Mouse (Mus musculus): ENCODE measurements around the gene Ank3. TPM values are rescaled to one million over a fixed set of nuclear protein-coding genes. Genes with fewer than 3 reads are reported as not detected.

Ank3 gene
- polyA plus RNA-seq, 1 experiment from 2014 or later: 69.3 TPM

DNA sequence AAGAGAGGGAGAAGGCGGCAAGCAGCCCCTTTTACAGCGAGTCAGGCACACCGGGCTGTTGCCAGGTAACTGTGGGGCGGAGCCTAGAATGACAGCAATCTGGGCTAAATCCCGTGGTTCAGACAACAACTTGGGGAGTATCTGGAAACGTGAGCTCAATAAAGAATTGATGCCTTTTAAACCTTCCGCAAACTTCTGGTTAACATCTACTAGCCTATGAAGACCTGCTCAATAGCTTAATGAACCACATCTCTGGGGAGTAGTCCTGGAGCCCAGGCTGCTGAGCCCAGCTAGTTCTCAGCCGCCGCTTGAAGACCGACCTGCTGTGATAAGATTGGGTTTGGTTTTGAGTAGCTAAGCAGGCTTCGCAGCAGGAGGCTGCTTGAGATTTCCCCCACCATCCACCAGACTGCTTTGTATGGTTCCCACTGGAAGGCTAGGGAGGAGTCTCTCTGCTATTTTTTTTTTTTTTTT lies 175.7 kb downstream of the Ank3 start:
- H3K27ac ChIP-seq (ENCODE audit: low read depth, low read length): no peak overlapping the region; the same call in 1 of the 2 replicates
- no peaks in the 10 kb centered on the region for H3K27me3 ChIP-seq (replicated peaks; ENCODE audit: control insufficient read depth, insufficient read depth, low read length)
- peak overlapping the region; percentile 42 for H3K4me2 ChIP-seq (ENCODE audit: low read length)
- no peaks in the 10 kb centered on the region for H3K36me3 ChIP-seq (ENCODE audit: control insufficient read depth, insufficient read depth, low read length)
- H3K9ac ChIP-seq (ENCODE audit: low read depth, low read length): peak overlapping the region; percentile 23; the same call in 1 of the 2 replicates
- 3% methylated on average over 11 of the region's 11 CpGs for WGBS
- ATAC-seq: peak; percentile 45
- H3K4me1 ChIP-seq (ENCODE audit: control insufficient read depth, insufficient read depth, low read depth, low read length): peaks cover 38% of the 10 kb centered on the region
- H3K9me3 ChIP-seq (ENCODE audit: control insufficient read depth, low read length): no peaks in the 10 kb centered on the region
- 0 out of 2 replicates have a peak overlapping the region, but pooled peaks have one; percentile 1 for H3K4me3 ChIP-seq (ENCODE audit: low read length)

DNA sequence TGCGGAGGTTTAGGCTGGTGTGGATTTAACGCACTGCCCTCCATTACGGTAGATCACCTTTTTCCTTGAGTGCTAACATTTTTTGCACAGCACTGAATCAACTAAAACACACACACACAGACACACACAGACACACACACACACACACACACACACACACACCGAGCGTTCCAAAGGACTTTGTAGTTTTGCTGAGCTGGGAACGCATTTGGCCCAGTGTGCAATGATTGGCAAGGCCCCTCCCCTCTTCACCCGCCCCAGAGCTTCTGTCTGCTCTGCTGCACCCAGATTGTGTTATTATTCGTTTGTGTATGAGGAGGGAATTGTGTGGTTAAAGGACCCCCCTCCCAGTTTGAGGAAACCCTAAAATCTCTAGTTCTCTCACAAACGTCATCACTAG lies 176.3 kb downstream of the Ank3 start:
- 23% methylated on average over 9 of the region's 9 CpGs for WGBS
- Histone ChIP-seq H3K9ac (ENCODE audit: low read depth, low read length) (no peak overlapping the region), H3K9me3 (ENCODE audit: control insufficient read depth, low read length) (no peaks in the 10 kb centered on the region), H3K4me1 (ENCODE audit: control insufficient read depth, insufficient read depth, low read depth, low read length) (peaks cover 38% of the 10 kb centered on the region), H3K27ac (ENCODE audit: low read depth, low read length) (no peak overlapping the region), H3K4me2 (ENCODE audit: low read length) (no peak overlapping the region), H3K4me3 (ENCODE audit: low read length) (no peak overlapping the region), H3K36me3 (ENCODE audit: control insufficient read depth, insufficient read depth, low read length) (no peaks in the 10 kb centered on the region), H3K27me3 (replicated peaks; ENCODE audit: control insufficient read depth, insufficient read depth, low read length) (no peaks in the 10 kb centered on the region)
- no peak for ATAC-seq

DNA sequence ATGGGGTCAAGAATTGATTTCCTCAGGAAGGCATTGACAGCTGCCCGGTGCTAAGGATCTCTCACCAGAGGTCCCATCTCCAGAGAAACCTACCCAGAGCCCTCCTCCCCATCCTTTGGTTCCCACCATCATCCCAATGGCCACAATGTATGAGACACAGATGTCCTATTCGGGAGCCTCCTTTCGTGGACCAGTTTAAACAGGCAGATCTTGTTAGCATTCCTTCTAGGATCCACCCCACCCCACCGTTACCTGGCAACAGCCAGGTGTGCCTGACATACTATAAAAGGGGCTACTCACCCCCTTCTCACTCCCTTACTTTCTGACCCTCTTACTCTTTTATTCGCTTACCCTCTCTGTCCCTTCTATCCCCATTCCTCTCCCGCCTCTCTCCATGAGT lies 176.9 kb downstream of the Ank3 start:
- H3K27ac ChIP-seq (ENCODE audit: low read depth, low read length): no peak overlapping the region
- 67% methylated on average over 6 of the region's 6 CpGs for WGBS
- no peak for ATAC-seq
- H3K9me3 ChIP-seq (ENCODE audit: control insufficient read depth, low read length): no peaks in the 10 kb centered on the region
- no peak overlapping the region for H3K4me2 ChIP-seq (ENCODE audit: low read length)
- no peak overlapping the region for H3K9ac ChIP-seq (ENCODE audit: low read depth, low read length)
- H3K4me1 ChIP-seq (ENCODE audit: control insufficient read depth, insufficient read depth, low read depth, low read length): peaks cover 38% of the 10 kb centered on the region
- no peaks in the 10 kb centered on the region for H3K36me3 ChIP-seq (ENCODE audit: control insufficient read depth, insufficient read depth, low read length)
- no peaks in the 10 kb centered on the region for H3K27me3 ChIP-seq (replicated peaks; ENCODE audit: control insufficient read depth, insufficient read depth, low read length)
- no peak overlapping the region for H3K4me3 ChIP-seq (ENCODE audit: low read length)

DNA sequence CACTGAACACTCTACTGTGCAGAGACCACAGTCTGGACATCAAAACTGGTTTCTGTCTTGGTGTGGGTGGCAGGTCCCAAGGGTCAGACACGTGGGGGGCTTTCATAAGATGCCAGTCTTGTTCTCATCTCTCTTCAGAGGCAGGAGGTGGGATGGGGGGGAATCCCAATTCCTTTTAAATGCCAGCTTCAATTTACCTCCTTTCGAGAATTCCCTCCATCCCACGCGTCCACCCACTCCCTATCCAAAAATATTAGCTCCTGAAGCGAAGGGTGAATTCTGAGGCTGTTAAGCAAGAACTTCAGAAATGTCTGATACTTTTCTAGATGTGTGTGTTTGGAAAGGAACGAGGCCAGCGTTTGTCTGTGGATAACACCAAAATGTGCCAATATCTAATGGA lies 177.7 kb downstream of the Ank3 start:
- Histone ChIP-seq H3K4me2 (ENCODE audit: low read length) (no peak overlapping the region), H3K4me3 (ENCODE audit: low read length) (no peak overlapping the region), H3K9me3 (ENCODE audit: control insufficient read depth, low read length) (no peaks in the 10 kb centered on the region), H3K9ac (ENCODE audit: low read depth, low read length) (no peak overlapping the region), H3K27me3 (replicated peaks; ENCODE audit: control insufficient read depth, insufficient read depth, low read length) (no peaks in the 10 kb centered on the region), H3K36me3 (ENCODE audit: control insufficient read depth, insufficient read depth, low read length) (no peaks in the 10 kb centered on the region), H3K4me1 (ENCODE audit: control insufficient read depth, insufficient read depth, low read depth, low read length) (peaks cover 33% of the 10 kb centered on the region), H3K27ac (ENCODE audit: low read depth, low read length) (no peak overlapping the region)
- WGBS: 86% methylated on average over 7 of the region's 7 CpGs
- ATAC-seq: no peak

DNA sequence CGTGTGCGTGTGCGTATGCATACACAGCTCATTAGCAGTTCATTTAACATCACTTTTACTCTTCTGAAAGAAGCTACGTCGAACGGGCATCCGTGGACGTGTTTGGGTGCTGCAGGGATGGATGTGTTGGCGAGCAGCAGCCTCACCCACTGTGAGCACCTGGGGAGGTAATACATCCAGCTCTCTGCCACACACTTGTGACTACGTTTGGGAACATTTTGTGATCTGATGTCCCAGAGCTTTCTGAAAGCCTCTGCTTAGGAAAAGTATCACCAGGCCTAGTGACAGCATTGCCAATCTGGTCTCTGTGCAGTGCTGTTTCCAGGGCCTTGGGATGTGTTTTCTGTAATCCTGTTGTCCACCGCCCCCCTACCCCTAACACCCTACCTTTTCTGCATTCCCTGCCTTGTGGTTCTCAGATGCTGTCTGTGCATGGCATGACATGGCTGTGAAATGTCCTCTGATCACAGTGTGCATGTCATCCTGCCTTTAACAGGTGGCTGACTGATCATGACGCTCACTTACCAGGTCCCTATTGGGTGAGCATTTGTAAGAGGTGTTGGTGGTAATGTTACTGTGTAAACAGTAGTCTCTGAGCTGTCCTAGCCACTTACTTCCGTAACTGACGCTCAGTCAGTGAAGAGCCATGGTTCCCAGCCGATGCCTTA lies 178.6 kb downstream of the Ank3 start:
- Histone ChIP-seq H3K4me3 (ENCODE audit: low read length) (no peak overlapping the region), H3K27me3 (replicated peaks; ENCODE audit: control insufficient read depth, insufficient read depth, low read length) (no peaks in the 10 kb centered on the region), H3K27ac (ENCODE audit: low read depth, low read length) (no peak overlapping the region), H3K36me3 (ENCODE audit: control insufficient read depth, insufficient read depth, low read length) (no peaks in the 10 kb centered on the region), H3K9ac (ENCODE audit: low read depth, low read length) (no peak overlapping the region), H3K4me1 (ENCODE audit: control insufficient read depth, insufficient read depth, low read depth, low read length) (peaks cover 28% of the 10 kb centered on the region), H3K4me2 (ENCODE audit: low read length) (no peak overlapping the region), H3K9me3 (ENCODE audit: control insufficient read depth, low read length) (no peaks in the 10 kb centered on the region)
- WGBS: 78% methylated on average over 15 of the region's 15 CpGs
- no peak for ATAC-seq

DNA sequence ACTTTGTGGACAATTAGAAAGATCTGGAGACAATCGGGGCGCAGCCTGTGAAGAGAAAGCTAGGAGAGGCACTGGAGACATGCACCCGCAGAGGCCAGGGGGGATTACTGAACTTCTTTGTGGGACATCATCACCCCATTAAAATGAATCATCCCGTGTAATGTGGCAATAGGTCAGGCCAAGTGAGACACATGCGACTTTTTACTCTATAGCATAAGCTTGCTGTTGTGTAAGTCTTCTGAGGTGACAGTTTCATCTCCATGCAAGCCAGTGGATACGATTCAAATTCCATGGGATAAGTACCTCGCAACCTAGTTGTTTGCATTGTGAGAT lies 179.1 kb downstream of the Ank3 start:
- Histone ChIP-seq H3K4me2 (ENCODE audit: low read length) (no peak overlapping the region), H3K4me3 (ENCODE audit: low read length) (no peak overlapping the region), H3K27me3 (replicated peaks; ENCODE audit: control insufficient read depth, insufficient read depth, low read length) (no peaks in the 10 kb centered on the region), H3K27ac (ENCODE audit: low read depth, low read length) (no peak overlapping the region), H3K36me3 (ENCODE audit: control insufficient read depth, insufficient read depth, low read length) (no peaks in the 10 kb centered on the region), H3K9me3 (ENCODE audit: control insufficient read depth, low read length) (no peaks in the 10 kb centered on the region), H3K9ac (ENCODE audit: low read depth, low read length) (no peak overlapping the region), H3K4me1 (ENCODE audit: control insufficient read depth, insufficient read depth, low read depth, low read length) (peaks cover 24% of the 10 kb centered on the region)
- no peak for ATAC-seq
- whole genome bisulfite sequencing: 86% methylated on average over 7 of the region's 7 CpGs

DNA sequence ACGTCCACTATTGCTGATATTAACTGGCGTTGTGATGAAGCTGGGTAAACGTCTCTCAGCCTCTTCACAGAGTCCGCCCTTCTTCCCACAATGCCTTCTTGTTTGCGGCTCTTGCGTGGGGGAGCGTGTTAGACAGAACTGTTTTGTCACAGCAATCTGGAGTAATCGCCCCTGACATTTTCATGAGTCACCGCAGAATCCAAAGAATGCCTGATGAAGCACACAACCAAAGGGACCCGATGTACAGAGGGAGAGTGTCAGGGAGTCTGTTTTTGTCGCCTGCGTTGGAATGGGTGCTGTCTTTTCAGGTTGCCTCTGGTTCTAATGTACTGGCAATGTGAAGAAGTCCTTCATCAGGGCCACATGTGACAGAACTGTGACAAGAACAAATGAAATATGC lies 181.0 kb downstream of the Ank3 start:
- Histone ChIP-seq H3K36me3 (ENCODE audit: control insufficient read depth, insufficient read depth, low read length) (no peaks in the 10 kb centered on the region), H3K4me2 (ENCODE audit: low read length) (no peak overlapping the region), H3K27me3 (replicated peaks; ENCODE audit: control insufficient read depth, insufficient read depth, low read length) (no peaks in the 10 kb centered on the region), H3K9me3 (ENCODE audit: control insufficient read depth, low read length) (no peaks in the 10 kb centered on the region), H3K4me1 (ENCODE audit: control insufficient read depth, insufficient read depth, low read depth, low read length) (peaks cover 15% of the 10 kb centered on the region), H3K9ac (ENCODE audit: low read depth, low read length) (no peak overlapping the region), H3K4me3 (ENCODE audit: low read length) (no peak overlapping the region), H3K27ac (ENCODE audit: low read depth, low read length) (no peak overlapping the region)
- 58% methylated on average over 12 of the region's 12 CpGs for WGBS
- ATAC-seq: no peak

DNA sequence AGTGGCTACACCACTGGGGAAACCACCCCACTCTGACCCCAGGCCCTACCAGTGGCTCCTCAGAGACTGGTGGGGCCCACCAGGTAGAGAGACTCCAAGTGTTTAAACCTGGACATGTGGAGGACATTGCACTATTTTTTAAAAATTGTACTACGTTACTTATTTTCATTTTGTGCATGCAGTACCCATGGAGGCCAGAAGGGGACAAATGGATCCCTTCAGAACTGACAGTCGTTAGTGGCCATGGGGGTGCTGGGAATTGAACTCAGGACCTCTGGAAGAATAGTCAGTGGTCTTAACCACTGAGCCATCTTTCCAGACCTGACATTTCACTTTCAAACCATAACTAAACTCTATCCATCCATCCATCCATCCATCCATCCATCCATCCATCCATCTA lies 183.0 kb downstream of the Ank3 start:
- H3K27ac ChIP-seq (ENCODE audit: low read depth, low read length): no peak overlapping the region
- 96% methylated on average over 2 of the region's 2 CpGs for WGBS

DNA sequence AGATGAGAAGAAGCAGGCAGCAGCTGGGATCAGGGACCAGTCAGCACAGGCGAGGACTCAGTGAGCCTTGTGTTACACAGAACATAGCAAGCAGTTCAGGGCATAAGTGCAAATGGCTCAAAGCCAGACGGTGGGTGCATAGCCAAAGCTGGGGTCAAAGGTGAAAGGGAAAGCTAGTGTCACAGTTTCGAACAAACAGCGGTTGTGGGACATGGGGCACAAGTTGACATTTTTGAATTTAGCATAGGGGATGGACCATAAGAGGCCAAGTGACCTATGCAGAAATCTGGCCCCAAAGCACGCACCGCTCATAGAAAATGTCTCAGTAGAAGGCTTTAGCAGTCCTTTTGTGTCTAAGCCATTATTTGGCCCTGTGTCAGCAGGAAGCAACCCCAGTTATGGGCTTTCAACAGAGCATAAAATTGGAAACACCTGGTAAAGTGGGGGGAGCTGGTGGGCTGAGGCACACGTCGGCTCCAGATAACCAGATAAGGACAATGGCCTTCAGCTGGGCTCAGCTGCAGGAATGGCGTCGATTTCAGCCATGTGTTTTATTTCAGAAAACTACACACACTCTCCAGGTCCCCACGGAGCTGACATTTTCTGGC lies 185.4 kb downstream of the Ank3 start:
- Histone ChIP-seq H3K4me3 (ENCODE audit: low read length) (no peak overlapping the region), H3K27ac (ENCODE audit: low read depth, low read length) (peak overlapping the region; percentile 57), H3K4me1 (ENCODE audit: control insufficient read depth, insufficient read depth, low read depth, low read length) (peaks cover 10% of the 10 kb centered on the region), H3K9me3 (ENCODE audit: control insufficient read depth, low read length) (no peaks in the 10 kb centered on the region), H3K27me3 (replicated peaks; ENCODE audit: control insufficient read depth, insufficient read depth, low read length) (no peaks in the 10 kb centered on the region), H3K36me3 (ENCODE audit: control insufficient read depth, insufficient read depth, low read length) (no peaks in the 10 kb centered on the region), H3K4me2 (ENCODE audit: low read length) (no peak overlapping the region), H3K9ac (ENCODE audit: low read depth, low read length) (no peak overlapping the region)
- no peak for ATAC-seq
- WGBS: 17% methylated on average over 11 of the region's 11 CpGs

More for the DNA sequence above, 183.0 kb downstream of the Ank3 start:
- no peaks in the 10 kb centered on the region for H3K36me3 ChIP-seq (ENCODE audit: control insufficient read depth, insufficient read depth, low read length)
- H3K4me2 ChIP-seq (ENCODE audit: low read length): no peak overlapping the region
- no peak overlapping the region for H3K4me3 ChIP-seq (ENCODE audit: low read length)
- H3K9me3 ChIP-seq (ENCODE audit: control insufficient read depth, low read length): no peaks in the 10 kb centered on the region
- H3K4me1 ChIP-seq (ENCODE audit: control insufficient read depth, insufficient read depth, low read depth, low read length): peaks cover 13% of the 10 kb centered on the region
- ATAC-seq: no peak
- H3K27me3 ChIP-seq (replicated peaks; ENCODE audit: control insufficient read depth, insufficient read depth, low read length): no peaks in the 10 kb centered on the region
- no peak overlapping the region for H3K9ac ChIP-seq (ENCODE audit: low read depth, low read length)

Measured in hindbrain, embryonic 16.5 days (tissue).